Mouse (Mus musculus) splenic B cell, adult 2 months (primary cell): ENCODE data around the gene Emp1.

Experiments used
- DNase-seq: peaks from one replicate; pipeline ENCODE4 v3.0.0-alpha.2; 2011; ENCODE audit warnings: low read depth, low spot score
- H3K27me3 ChIP-seq: 2 replicates; pipeline ENCODE4 v1.6.1; 2012; ENCODE audit warnings: mild to moderate bottlenecking, low read length, moderate library complexity, mixed read lengths; ENCODE audit not compliant: control insufficient read depth, poor library complexity, insufficient read depth, severe bottlenecking
- H3K36me3 ChIP-seq: 2 replicates; pipeline ENCODE4 v1.6.1; 2012; ENCODE audit warnings: mild to moderate bottlenecking, low read length, moderate library complexity, mixed read lengths; ENCODE audit not compliant: control insufficient read depth, poor library complexity, insufficient read depth, severe bottlenecking

The Emp1 gene

DNA sequence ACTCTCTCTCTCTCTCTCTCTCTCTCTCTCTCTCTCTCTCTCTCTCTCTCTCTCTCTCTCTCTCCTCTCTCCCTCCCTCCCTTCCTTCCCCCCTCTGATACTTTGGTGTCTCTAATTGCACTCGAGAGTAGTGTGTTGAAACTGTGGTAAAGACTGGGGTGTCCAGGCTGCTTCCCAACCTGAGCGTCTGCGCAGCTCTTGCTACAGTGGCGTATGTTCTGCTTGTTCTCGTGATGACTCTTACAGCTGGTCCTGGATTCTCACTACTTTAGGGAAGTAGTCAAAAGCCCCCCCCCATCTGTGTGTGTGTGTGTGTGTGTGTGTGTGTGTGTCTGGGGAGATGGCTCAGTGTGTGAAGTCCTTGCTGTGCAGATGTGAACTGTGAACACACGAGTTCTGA, 50.3 kb downstream of the Emp1 start:
- H3K36me3 ChIP-seq = no peaks in the 10 kb centered on the region
- no peak for DNase-seq
- no peaks in the 10 kb centered on the region for H3K27me3 ChIP-seq

DNA sequence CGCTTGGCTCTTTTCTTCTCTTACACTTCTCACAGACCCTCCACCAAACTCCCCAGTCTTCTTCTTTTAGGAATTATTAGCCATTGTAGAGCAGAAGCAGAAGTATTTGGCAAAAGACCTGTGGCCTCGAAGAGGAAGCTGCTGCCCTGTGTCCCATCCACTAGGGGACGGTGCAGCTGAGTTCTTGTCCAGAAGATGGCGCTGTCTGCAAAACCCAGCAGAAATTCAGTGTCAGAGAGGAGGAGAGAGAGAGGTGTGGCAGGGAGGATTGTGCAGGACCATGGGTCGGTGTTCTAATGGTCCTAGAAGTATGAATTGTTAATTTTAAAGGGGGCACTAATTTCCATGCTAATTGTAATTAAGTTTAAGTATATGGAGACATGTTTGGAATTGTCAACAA, 55.1 kb downstream of the Emp1 start:
- Histone ChIP-seq H3K27me3 (no peaks in the 10 kb centered on the region), H3K36me3 (no peaks in the 10 kb centered on the region)
- DNase-seq = peak; percentile 27

DNA sequence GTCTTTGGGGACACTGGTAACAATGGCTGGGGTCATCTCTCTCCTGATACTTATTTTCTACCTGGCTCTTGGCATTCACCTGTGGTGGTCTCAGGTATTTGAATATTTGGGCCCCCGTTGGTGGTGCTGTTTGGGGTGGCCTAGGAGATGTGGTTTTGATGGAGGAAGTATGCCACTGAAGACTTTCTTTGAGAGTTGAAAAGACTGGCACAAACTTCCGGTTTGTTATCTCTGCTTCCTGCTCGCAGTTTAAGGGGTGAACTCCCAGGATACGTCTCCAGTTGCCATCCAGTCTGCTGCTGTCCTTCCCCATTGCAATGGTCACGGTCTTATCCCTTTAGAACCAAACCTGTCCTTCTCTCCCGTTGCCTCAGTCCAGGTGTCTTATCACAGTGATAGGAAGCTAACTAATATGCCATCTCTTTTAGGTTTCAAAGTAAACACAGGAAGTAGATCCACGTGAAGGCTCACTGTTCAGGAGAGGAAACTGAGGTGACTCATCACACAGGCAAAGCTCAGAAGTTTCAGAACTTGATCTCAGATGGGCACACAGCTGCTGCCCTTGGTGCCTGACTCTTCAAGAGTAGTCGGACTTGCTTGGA, 56.0 kb downstream of the Emp1 start:
- Histone ChIP-seq H3K27me3 (no peaks in the 10 kb centered on the region), H3K36me3 (no peaks in the 10 kb centered on the region)
- no peak for DNase-seq

DNA sequence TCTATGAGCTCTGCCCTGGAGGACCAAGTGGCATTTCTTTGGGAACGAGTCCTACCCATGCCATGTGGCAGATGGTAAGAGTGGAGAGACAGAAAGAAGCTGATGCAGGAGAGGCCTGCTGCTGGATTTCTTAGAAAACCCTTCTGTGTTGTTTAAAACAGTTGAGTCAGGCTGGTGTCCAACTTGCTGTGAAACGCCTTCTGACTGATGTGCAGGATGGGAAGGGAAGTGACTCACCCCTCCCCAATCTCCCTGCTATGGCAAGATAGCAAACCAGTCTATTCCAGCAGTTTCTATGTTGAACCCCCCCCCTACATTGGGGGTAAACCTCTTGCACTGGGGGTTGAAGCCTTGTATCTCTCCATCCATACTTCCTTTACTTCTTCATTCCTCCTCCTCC, 65.9 kb downstream of the Emp1 start:
- H3K36me3 ChIP-seq = no peaks in the 10 kb centered on the region
- no peaks in the 10 kb centered on the region for H3K27me3 ChIP-seq
- DNase-seq = no peak

DNA sequence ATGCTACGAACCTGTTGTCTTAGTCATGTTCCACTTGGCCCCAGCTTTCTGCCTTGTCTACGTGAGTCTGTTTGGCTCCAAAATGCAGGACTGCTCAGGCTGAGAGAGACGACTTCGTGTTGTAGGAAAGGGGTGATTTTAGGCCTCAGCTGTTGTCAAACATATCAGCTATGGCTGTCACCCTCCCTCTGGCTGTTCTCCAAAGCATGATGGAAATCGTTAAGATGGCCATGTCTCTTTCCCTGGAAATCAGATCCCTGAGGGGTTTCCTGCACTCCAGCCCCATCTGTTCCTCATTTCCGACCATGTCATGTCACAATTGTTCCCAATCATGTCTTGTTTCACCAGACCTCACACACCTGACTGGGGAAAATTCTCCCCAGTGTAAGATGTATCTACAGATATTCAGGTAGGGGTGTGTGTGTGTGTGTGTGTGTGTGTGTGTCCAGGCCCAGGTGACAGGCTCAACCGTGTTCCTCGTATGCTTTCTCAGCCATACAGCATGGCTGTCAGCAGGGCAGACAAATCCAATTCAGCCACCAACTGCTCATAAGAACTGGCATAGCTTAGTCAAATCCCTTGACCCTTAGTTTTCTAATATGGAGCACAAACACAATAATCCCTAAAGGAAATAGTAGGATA, 67.0 kb downstream of the Emp1 start:
- DNase-seq = no peak
- no peaks in the 10 kb centered on the region for H3K27me3 ChIP-seq

DNA sequence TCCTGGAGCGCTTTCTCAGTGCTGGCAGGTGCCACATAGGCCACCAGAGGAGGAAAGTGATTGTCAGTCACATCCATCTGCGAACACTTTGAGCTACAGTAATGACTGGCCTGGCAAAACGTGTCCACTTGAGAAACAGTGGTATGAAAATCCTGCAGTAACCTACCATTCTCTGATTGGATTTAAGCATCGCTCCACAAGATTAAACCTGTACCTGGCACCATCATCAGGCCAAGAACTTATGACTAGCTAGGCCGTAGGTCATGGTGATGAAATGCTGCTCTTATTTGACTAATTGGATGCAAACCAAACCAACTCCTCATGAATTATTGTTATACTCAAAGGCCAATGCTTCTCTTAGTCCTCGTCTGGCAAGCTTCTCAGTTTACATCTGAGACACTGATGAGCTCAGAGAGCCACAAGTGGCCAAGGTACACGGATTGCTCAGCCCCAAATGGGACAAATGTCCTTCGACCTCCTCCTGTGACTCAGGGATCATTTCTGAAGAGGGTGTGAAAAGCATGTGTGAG, 68.2 kb downstream of the Emp1 start:
- DNase-seq = no peak
- Histone ChIP-seq H3K36me3 (no peaks in the 10 kb centered on the region), H3K27me3 (no peaks in the 10 kb centered on the region)

More for the DNA sequence above, 67.0 kb downstream of the Emp1 start:
- H3K36me3 ChIP-seq = no peaks in the 10 kb centered on the region
